Mouse (Mus musculus): ENCODE data around the gene Npr2. TPM values are rescaled to one million over a fixed set of nuclear protein-coding genes. Genes with fewer than 3 reads are reported as not detected.

Npr2 gene
- polyA plus RNA-seq (2014; fragmentation: Illumina TruSeq; extraction: RNeasy Lipid Tissue Mini Kit (QIAGEN cat#74804); ENCODE audit: low read depth, low replicate concordance) = 9.2 TPM

DNA sequence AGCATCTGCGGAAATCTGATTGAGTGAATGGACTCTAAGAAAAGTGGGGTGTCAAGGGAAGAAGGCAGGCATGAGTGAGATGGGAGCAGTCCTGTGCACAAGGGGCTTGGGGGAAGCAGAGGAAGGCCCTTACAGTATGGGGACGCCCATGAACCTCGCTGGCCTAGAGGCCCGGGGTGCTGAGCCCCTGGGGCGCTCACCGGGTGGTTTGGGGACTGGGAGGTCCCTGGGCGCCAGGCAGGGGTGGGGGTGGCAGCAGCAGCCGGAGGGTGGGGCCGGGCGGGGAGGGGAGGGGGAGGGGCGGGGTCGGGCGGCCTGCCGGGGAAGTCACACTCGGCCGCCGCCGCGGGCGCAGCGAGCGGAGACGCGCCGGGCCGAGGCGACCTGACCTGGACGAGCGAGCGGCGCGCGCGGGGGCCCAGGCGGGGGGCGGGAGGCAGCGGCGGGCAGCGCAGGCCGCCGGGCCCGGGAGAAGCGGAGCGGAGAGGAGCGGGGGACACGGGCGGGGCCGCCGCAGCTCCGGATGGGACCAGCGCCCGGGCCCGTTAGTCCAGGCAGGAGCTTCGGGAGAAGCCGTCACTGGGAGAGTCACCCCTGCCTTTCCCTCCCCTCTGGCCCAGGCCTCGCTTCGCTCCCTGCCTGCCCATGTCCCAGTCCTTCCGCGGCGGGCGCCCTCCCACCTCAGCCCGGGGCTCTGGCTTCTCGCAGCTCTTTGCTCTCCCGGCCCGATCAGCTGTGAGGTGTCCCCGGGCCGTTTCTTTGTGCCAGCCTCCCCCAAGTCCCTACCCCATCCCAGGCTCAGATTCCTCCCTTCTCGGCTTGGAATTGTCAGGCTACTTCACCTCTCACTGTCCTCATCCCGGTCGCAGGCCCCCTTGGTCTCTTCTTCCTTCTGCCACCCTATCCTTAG is at the start of gene Npr2:
Gene Npr2, plus strand, starts transcription at position 890 of the 910 bp plus-strand sequence.

GRCm38 (mm10) chr4:43584444-43585416 is 47.0 kb upstream of the Npr2 start, which contains the start of gene Msmp:
Msmp (minus strand) TSS chr4:43584494.

DNA sequence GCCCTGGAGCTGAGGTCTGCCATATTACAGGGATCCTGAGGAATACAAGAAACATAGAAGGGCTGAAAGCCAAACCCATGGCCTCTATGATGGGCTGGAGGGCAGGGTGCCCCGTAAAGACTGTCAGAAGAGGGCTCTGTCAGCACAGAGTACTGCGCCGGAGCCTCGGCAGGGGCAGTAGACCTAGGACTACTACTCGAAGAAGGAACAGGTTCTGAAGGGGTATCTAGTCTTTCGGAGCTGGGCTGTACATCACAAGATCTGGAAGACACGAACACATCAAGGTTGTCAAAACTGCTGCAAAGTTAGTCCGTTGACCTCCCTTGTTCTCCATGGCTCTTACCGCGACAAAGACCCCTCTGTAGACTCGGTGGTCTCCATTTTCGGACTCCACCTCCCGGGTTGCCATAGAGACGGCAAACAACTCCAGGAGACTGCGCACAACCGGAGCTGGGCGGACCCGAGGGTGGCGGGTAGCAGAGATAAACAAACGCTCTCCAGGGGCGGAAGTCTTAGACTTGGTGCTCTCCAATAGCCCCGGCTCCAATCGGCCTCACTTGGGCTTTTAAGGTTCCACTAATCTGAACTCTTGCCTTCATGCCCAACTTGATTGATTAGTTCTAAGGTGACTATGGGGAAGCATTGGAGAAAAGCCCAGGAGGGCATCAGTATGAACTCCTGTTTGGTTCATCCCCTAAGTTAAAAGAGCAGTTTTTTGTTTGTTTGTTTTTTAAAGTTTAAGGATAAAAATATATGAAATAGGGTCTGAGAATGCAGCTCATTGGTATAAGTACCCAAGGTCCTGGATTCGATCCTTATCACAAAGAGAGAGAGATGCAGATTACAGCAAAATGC is 21.7 kb downstream of the Npr2 start, which contains the start of gene Spag8:
Gene Spag8, minus strand, starts transcription at position 434 of the 855 bp plus-strand sequence.

GRCm38 (mm10) chr4:43656339-43657109 is 24.8 kb downstream of the Npr2 start, which contains the start of gene Hint2:
Hint2 (minus strand) TSS chr4:43656466.

GRCm38 (mm10) chr4:43668782-43669427 is 37.2 kb downstream of the Npr2 start, which contains the start of the genes Tmem8b and Fam221b:
Tmem8b (plus strand) TSS chr4:43668971.
Fam221b (minus strand) TSS chr4:43669145.

GRCm38 (mm10) chr4:43700707-43701106 is 69.0 kb downstream of the Npr2 start, which contains the start of gene Olfr70:
Olfr70 (minus strand) TSS chr4:43700807.

Other genes with a start within 250 kb of the Npr2 start
- gene Rusc2, start 250.0 kb upstream of the Npr2 start, polyA plus RNA-seq (2014; fragmentation: Illumina TruSeq; extraction: RNeasy Lipid Tissue Mini Kit (QIAGEN cat#74804); ENCODE audit: low read depth, low replicate concordance) = not detected
- gene Fam166b, start 202.8 kb upstream of the Npr2 start, polyA plus RNA-seq (2014; fragmentation: Illumina TruSeq; extraction: RNeasy Lipid Tissue Mini Kit (QIAGEN cat#74804); ENCODE audit: low read depth, low replicate concordance) = not detected
- gene Tesk1, start 190.0 kb upstream of the Npr2 start, polyA plus RNA-seq (2014; fragmentation: Illumina TruSeq; extraction: RNeasy Lipid Tissue Mini Kit (QIAGEN cat#74804); ENCODE audit: low read depth, low replicate concordance) = 0.32 TPM
- 3.5 TPM for gene Cd72, start 177.3 kb upstream of the Npr2 start, polyA plus RNA-seq (2014; fragmentation: Illumina TruSeq; extraction: RNeasy Lipid Tissue Mini Kit (QIAGEN cat#74804); ENCODE audit: low read depth, low replicate concordance)
- gene Sit1, start 148.2 kb upstream of the Npr2 start, polyA plus RNA-seq (2014; fragmentation: Illumina TruSeq; extraction: RNeasy Lipid Tissue Mini Kit (QIAGEN cat#74804); ENCODE audit: low read depth, low replicate concordance) = not detected
- gene Ccdc107, start 139.0 kb upstream of the Npr2 start, polyA plus RNA-seq (2014; fragmentation: Illumina TruSeq; extraction: RNeasy Lipid Tissue Mini Kit (QIAGEN cat#74804); ENCODE audit: low read depth, low replicate concordance) = 16.3 TPM
- 4.2 TPM for gene Arhgef39, start 132.2 kb upstream of the Npr2 start, polyA plus RNA-seq (2014; fragmentation: Illumina TruSeq; extraction: RNeasy Lipid Tissue Mini Kit (QIAGEN cat#74804); ENCODE audit: low read depth, low replicate concordance)
- 2.0 TPM for gene Car9, start 125.0 kb upstream of the Npr2 start, polyA plus RNA-seq (2014; fragmentation: Illumina TruSeq; extraction: RNeasy Lipid Tissue Mini Kit (QIAGEN cat#74804); ENCODE audit: low read depth, low replicate concordance)
- 7.9 TPM for gene Tpm2, start 108.2 kb upstream of the Npr2 start, polyA plus RNA-seq (2014; fragmentation: Illumina TruSeq; extraction: RNeasy Lipid Tissue Mini Kit (QIAGEN cat#74804); ENCODE audit: low read depth, low replicate concordance)
- gene Creb3, start 69.6 kb upstream of the Npr2 start, polyA plus RNA-seq (2014; fragmentation: Illumina TruSeq; extraction: RNeasy Lipid Tissue Mini Kit (QIAGEN cat#74804); ENCODE audit: low read depth, low replicate concordance) = 26.8 TPM
- gene Tln1, start 69.2 kb upstream of the Npr2 start, polyA plus RNA-seq (2014; fragmentation: Illumina TruSeq; extraction: RNeasy Lipid Tissue Mini Kit (QIAGEN cat#74804); ENCODE audit: low read depth, low replicate concordance) = 110 TPM
- 3.6 TPM for gene Rgp1, start 53.2 kb upstream of the Npr2 start, polyA plus RNA-seq (2014; fragmentation: Illumina TruSeq; extraction: RNeasy Lipid Tissue Mini Kit (QIAGEN cat#74804); ENCODE audit: low read depth, low replicate concordance)
- gene Gba2, start 53.1 kb upstream of the Npr2 start, polyA plus RNA-seq (2014; fragmentation: Illumina TruSeq; extraction: RNeasy Lipid Tissue Mini Kit (QIAGEN cat#74804); ENCODE audit: low read depth, low replicate concordance) = 0.93 TPM
- not detected for gene Msmp, start 47.4 kb upstream of the Npr2 start, polyA plus RNA-seq (2014; fragmentation: Illumina TruSeq; extraction: RNeasy Lipid Tissue Mini Kit (QIAGEN cat#74804); ENCODE audit: low read depth, low replicate concordance)
- not detected for gene Spag8, start 21.7 kb downstream of the Npr2 start, polyA plus RNA-seq (2014; fragmentation: Illumina TruSeq; extraction: RNeasy Lipid Tissue Mini Kit (QIAGEN cat#74804); ENCODE audit: low read depth, low replicate concordance)
- gene Hint2, start 24.5 kb downstream of the Npr2 start, polyA plus RNA-seq (2014; fragmentation: Illumina TruSeq; extraction: RNeasy Lipid Tissue Mini Kit (QIAGEN cat#74804); ENCODE audit: low read depth, low replicate concordance) = 13.5 TPM
- 2.0 TPM for gene Tmem8b, start 37.0 kb downstream of the Npr2 start, polyA plus RNA-seq (2014; fragmentation: Illumina TruSeq; extraction: RNeasy Lipid Tissue Mini Kit (QIAGEN cat#74804); ENCODE audit: low read depth, low replicate concordance)
- not detected for gene Fam221b, start 37.2 kb downstream of the Npr2 start, polyA plus RNA-seq (2014; fragmentation: Illumina TruSeq; extraction: RNeasy Lipid Tissue Mini Kit (QIAGEN cat#74804); ENCODE audit: low read depth, low replicate concordance)
- not detected for gene Olfr70, start 68.9 kb downstream of the Npr2 start, polyA plus RNA-seq (2014; fragmentation: Illumina TruSeq; extraction: RNeasy Lipid Tissue Mini Kit (QIAGEN cat#74804); ENCODE audit: low read depth, low replicate concordance)
- gene Olfr71, start 78.3 kb downstream of the Npr2 start, polyA plus RNA-seq (2014; fragmentation: Illumina TruSeq; extraction: RNeasy Lipid Tissue Mini Kit (QIAGEN cat#74804); ENCODE audit: low read depth, low replicate concordance) = not detected
- gene Hrct1, start 95.3 kb downstream of the Npr2 start, polyA plus RNA-seq (2014; fragmentation: Illumina TruSeq; extraction: RNeasy Lipid Tissue Mini Kit (QIAGEN cat#74804); ENCODE audit: low read depth, low replicate concordance) = not detected
- 1.1 TPM for gene Spaar, start 98.1 kb downstream of the Npr2 start, polyA plus RNA-seq (2014; fragmentation: Illumina TruSeq; extraction: RNeasy Lipid Tissue Mini Kit (QIAGEN cat#74804); ENCODE audit: low read depth, low replicate concordance)
- gene Olfr159, start 139.1 kb downstream of the Npr2 start, polyA plus RNA-seq (2014; fragmentation: Illumina TruSeq; extraction: RNeasy Lipid Tissue Mini Kit (QIAGEN cat#74804); ENCODE audit: low read depth, low replicate concordance) = not detected
- gene Olfr156, start 192.0 kb downstream of the Npr2 start, polyA plus RNA-seq (2014; fragmentation: Illumina TruSeq; extraction: RNeasy Lipid Tissue Mini Kit (QIAGEN cat#74804); ENCODE audit: low read depth, low replicate concordance) = not detected
- not detected for gene Olfr157, start 208.3 kb downstream of the Npr2 start, polyA plus RNA-seq (2014; fragmentation: Illumina TruSeq; extraction: RNeasy Lipid Tissue Mini Kit (QIAGEN cat#74804); ENCODE audit: low read depth, low replicate concordance)
- gene Olfr155, start 219.6 kb downstream of the Npr2 start, polyA plus RNA-seq (2014; fragmentation: Illumina TruSeq; extraction: RNeasy Lipid Tissue Mini Kit (QIAGEN cat#74804); ENCODE audit: low read depth, low replicate concordance) = not detected
- gene Reck, start 243.6 kb downstream of the Npr2 start, polyA plus RNA-seq (2014; fragmentation: Illumina TruSeq; extraction: RNeasy Lipid Tissue Mini Kit (QIAGEN cat#74804); ENCODE audit: low read depth, low replicate concordance) = 7.8 TPM